Mouse (Mus musculus) midbrain, embryonic 16.5 days (tissue): ENCODE results near the gene Mia3. TPM values are rescaled to one million over a fixed set of nuclear protein-coding genes. Genes with fewer than 3 reads are reported as not detected.
"Not testable (repeated sequence)": the region's sequence is repeated elsewhere in the genome, so short reads cannot be mapped to it uniquely, and the experiment has no call there.

Source experiments
- ATAC-seq: fragments of 200-750 bp; cut with Nextera tagmentation; 2 replicates; pipeline ENCODE4 v1.8.0; 2017; ENCODE audit warnings: moderate TSS enrichment
- H3K27ac ChIP-seq: fragments of 300-500 bp; sonication (generic); 2 replicates; pipeline ENCODE4 v1.5.1; 2014; ENCODE audit warnings: mild to moderate bottlenecking, low read length, mixed read lengths
- H3K27me3 ChIP-seq: fragments of 300-500 bp; sonication (generic); 2 replicates; pipeline ENCODE4 v1.6.1; 2014; ENCODE audit warnings: low read depth, low read length, mixed read lengths; ENCODE audit not compliant: control insufficient read depth, insufficient read depth
- H3K36me3 ChIP-seq: fragments of 300-500 bp; sonication (generic); 2 replicates; pipeline ENCODE4 v1.6.1; 2014; ENCODE audit warnings: mild to moderate bottlenecking, low read length, moderate library complexity, mixed read lengths; ENCODE audit not compliant: control insufficient read depth, insufficient read depth
- H3K4me1 ChIP-seq: fragments of 300-500 bp; sonication (generic); 2 replicates; pipeline ENCODE4 v1.6.1; 2014; ENCODE audit warnings: mild to moderate bottlenecking, low read length, mixed read lengths; ENCODE audit not compliant: control insufficient read depth, insufficient read depth
- H3K4me2 ChIP-seq: fragments of 300-500 bp; sonication (generic); 2 replicates; pipeline ENCODE4 v1.6.1; 2014; ENCODE audit warnings: mild to moderate bottlenecking, low read length, mixed read lengths
- H3K4me3 ChIP-seq: fragments of 300-500 bp; sonication (generic); 2 replicates; pipeline ENCODE4 v1.5.1; 2014; ENCODE audit warnings: low read depth, mild to moderate bottlenecking, low read length, moderate library complexity, mixed read lengths
- H3K9ac ChIP-seq: fragments of 300-500 bp; sonication (generic); 2 replicates; pipeline ENCODE4 v1.6.1; 2014; ENCODE audit warnings: low read depth, low read length, mixed read lengths
- H3K9me3 ChIP-seq: fragments of 300-500 bp; sonication (generic); replicated peaks from 2 replicates; pipeline ENCODE4 v1.6.1; 2014; ENCODE audit warnings: mild to moderate bottlenecking, low read length, mixed read lengths; ENCODE audit not compliant: control insufficient read depth, poor library complexity, severe bottlenecking
- WGBS: fragments of 180-500 bp; shearing (Covaris S2); extraction: QIAGEN DNeasy Blood & Tissue Kit; methylation state at CpG from one replicate; pipeline ENCODE4 v1.1.7; 2014; 5-methylcytosine and 5-hydroxymethylcytosine counted together
- polyA plus RNA-seq: library from polyadenylated mRNA; unstranded; fragments of >200 nt; fragmentation: Nextera tagmentation; extraction: Ambion mirVana; gene quantifications from 2 replicates; pipeline ENCODE4 v1.2.1, GENCODE M21; 2015

Mia3 gene
- polyA plus RNA-seq, 1 experiment from 2014 or later = 116 TPM

DNA sequence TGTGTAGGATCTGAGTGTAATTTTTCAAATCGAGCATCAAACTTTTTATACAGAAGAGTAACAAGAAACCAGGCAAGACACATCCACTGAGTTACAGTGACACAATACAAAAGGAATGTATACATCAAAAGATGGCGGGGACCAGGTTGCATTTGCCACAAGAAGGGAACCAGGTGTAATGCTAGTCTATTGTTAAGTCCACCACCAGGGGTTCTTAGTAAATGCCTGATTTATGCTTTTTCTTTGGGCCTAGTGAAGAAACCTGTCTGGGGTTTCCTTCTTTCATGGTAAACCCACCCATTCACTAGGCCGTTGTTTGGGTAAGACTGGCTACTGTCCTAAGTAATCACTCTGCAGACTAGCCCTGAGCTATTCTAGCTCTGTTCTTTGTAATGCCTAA, 10.0 kb upstream of the Mia3 start:
- not testable (repeated sequence) for H3K4me2 ChIP-seq, H3K36me3 ChIP-seq, H3K9me3 ChIP-seq, ATAC-seq, H3K4me1 ChIP-seq, H3K27ac ChIP-seq, H3K9ac ChIP-seq, H3K4me3 ChIP-seq
- 93% methylated on average over 3 of the region's 3 CpGs for WGBS
- H3K27me3 ChIP-seq = peaks cover 13% of the 10 kb centered on the region

DNA sequence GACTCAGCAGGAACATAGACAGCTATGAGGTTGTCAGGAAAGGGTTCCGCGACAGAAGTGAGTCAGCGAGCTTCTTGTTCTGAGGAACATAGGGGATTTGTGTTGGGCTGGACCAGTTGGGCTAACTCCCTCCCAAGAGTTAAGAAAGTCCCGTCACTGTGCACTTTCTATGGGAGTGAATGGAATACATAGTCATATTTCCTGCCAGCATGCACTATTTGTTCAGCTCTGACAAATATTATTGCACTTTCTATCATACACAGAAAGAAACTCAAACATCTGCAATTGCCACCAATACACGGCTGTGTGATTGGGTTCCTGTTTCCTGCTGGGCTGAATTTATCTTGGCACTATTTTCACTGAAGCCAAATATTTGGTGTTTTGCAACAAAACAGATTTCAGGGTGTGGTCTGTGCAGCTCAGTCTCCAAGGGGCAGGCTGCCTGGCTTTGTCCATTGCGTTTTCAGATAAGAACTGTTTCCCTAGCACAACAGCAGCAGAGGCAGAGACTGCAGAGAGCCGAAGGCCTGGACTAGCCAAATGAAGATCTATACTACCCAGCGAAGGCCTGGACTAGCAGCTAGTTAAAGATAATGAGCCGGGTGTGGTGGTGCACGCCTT, 9.1 kb upstream of the Mia3 start:
- WGBS = 86% methylated on average over 10 of the region's 10 CpGs

DNA sequence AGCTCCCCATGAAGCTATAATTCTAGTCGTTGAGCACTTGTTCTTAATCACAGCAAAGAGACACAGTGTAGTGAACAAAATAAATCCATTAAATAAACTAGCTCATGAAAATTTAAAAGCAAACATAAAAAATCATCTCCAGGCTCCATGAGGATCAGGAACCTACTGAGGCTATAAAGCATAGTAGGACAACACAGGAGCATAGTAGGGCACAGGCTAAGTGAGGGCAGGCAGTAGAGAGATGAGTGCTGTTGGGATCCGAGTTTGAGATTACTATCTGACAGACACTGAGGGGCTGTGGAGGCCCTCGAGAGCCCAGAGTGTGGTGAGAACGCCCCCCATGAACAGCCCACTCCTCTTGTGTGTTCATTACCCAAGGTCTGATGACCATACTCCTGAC, 7.7 kb upstream of the Mia3 start:
- Histone ChIP-seq H3K4me2 (no peak overlapping the region), H3K9me3 (no peaks in the 10 kb centered on the region), H3K4me3 (no peak overlapping the region), H3K9ac (no peak overlapping the region), H3K27me3 (peaks cover 4% of the 10 kb centered on the region), H3K4me1 (no peaks in the 10 kb centered on the region), H3K27ac (no peak overlapping the region), H3K36me3 (no peaks in the 10 kb centered on the region)
- WGBS = 80% methylated on average over 4 of the region's 4 CpGs
- ATAC-seq = no peak

More for the DNA sequence above, 9.1 kb upstream of the Mia3 start:
- H3K27ac ChIP-seq = no peak overlapping the region
- no peaks in the 10 kb centered on the region for H3K4me1 ChIP-seq
- no peak for ATAC-seq
- H3K9ac ChIP-seq = no peak overlapping the region
- H3K9me3 ChIP-seq = no peaks in the 10 kb centered on the region
- no peak overlapping the region for H3K4me2 ChIP-seq
- no peaks in the 10 kb centered on the region for H3K36me3 ChIP-seq
- peaks cover 9% of the 10 kb centered on the region for H3K27me3 ChIP-seq
- no peak overlapping the region for H3K4me3 ChIP-seq

DNA sequence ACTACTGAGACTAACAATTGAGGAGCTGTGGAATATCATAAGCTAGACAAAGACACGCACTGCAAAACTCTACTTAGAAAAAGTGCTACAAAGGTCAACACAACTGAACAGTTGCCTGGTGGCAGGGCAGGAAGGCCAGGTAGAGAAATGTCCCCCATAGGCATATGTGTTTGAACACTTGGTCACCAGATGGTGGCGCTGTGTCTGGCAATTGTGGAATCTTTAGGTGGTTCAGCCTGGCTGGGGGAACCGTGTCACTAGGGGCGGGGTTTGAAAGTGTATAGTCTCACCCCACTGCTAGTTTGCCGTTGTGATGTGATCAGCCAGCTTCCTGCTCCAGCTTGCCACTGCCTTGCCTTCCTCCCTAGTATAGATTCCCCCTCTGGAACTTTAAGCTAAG, 5.4 kb upstream of the Mia3 start:
- no peak for ATAC-seq
- Histone ChIP-seq H3K27me3 (no peaks in the 10 kb centered on the region; the same call in 1 of the 2 replicates), H3K27ac (no peak overlapping the region), H3K4me2 (no peak overlapping the region), H3K9me3 (no peaks in the 10 kb centered on the region), H3K4me3 (no peak overlapping the region), H3K4me1 (0 out of 2 replicates have a peak, but pooled peaks cover 3% of the 10 kb centered on the region), H3K9ac (no peak overlapping the region), H3K36me3 (no peaks in the 10 kb centered on the region)
- WGBS = 85% methylated on average over 5 of the region's 5 CpGs

DNA sequence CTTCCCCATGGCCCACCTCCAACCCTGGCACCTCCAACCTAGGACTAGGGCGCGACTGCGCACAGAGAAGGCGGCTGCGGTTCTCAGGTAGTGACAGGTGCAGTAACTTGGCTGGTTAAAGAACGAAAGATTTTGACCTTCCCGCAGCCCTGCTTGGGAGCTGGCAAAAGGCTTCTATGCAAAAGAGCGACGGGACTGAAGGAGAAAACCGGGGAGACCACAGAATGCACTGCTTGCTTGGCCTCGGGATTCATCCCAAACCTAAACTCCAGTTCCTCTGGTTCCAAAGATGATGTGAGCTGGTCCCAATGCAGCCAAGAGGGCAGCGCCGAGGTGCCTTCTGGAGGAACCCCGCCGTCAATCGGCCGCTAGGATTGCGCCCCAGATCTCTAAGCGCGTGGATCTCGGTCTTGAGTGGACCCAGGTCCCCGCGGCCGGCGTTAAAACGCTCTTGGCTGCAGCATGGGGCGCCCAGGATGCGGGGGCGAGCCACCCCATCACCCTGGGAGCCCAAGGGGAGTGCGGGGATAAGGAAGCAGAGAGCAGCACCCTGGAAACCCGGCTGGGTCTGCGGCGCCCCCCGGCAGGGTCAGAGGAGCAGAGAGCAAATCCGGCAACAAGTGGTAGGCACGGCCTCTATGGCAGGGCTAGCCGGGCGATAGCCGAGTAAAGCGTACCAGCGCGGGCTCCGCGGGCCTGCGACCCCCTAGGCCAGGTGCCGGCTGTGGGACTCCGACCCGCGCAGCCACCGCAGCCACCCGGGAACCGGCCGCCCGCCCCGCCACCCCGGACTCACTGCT, 552 bp downstream of the Mia3 start:
- Histone ChIP-seq H3K27ac (peak overlapping the region; percentile 79), H3K36me3 (peaks cover 4% of the 10 kb centered on the region; the same call in 1 of the 2 replicates), H3K27me3 (no peaks in the 10 kb centered on the region; the same call in 1 of the 2 replicates), H3K4me3 (peak overlapping the region; percentile 92), H3K9ac (peak overlapping the region; percentile 85), H3K4me2 (peak overlapping the region; percentile 95), H3K9me3 (no peaks in the 10 kb centered on the region), H3K4me1 (peaks cover 16% of the 10 kb centered on the region)
- ATAC-seq = peak; percentile 86
- 2% methylated on average over 54 of the region's 56 CpGs for WGBS

DNA sequence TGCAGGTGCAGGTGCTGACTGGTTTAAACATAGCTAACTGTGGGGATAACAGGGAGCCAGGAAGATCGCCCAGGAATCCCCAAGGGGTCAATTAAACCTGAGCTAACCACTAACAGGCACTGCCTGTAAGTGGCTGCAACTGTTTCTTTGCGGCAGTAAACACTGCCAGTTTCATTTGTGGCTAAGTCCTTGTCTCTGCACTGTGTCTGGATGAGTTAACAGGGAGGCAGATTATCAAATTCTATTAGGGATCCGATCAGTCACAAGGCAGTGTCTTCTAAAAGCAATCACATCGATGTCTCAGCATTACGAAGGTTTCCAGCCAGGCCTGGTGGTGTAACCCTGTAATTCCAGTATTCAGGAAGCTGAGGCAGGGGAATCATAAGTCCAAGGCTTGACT, 3.0 kb downstream of the Mia3 start:
- no peaks in the 10 kb centered on the region for H3K27me3 ChIP-seq
- H3K9ac ChIP-seq = no peak overlapping the region
- no peaks in the 10 kb centered on the region for H3K9me3 ChIP-seq
- ATAC-seq = no peak
- WGBS = 84% methylated on average over 5 of the region's 5 CpGs
- H3K4me1 ChIP-seq = peaks cover 16% of the 10 kb centered on the region
- peaks cover 11% of the 10 kb centered on the region for H3K36me3 ChIP-seq
- no peak overlapping the region for H3K4me2 ChIP-seq
- H3K4me3 ChIP-seq = no peak overlapping the region
- H3K27ac ChIP-seq = no peak overlapping the region

DNA sequence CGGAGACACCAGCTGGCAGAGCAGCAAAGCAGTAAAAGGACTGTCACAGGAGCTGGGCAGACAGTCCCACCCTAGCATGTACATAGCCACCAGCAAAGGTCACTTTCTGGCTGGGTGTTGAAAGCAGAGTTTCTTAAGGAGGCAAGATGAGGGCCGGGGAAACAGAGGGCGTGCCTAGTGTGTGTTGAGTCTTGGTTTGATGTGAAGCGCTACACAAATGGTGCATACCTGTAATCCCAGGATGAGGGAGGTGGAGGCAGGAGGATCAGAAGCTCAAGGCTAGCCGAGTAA, 5.8 kb downstream of the Mia3 start:
- H3K36me3 ChIP-seq = peaks cover 20% of the 10 kb centered on the region
- 96% methylated on average over 5 of the region's 5 CpGs for WGBS

DNA sequence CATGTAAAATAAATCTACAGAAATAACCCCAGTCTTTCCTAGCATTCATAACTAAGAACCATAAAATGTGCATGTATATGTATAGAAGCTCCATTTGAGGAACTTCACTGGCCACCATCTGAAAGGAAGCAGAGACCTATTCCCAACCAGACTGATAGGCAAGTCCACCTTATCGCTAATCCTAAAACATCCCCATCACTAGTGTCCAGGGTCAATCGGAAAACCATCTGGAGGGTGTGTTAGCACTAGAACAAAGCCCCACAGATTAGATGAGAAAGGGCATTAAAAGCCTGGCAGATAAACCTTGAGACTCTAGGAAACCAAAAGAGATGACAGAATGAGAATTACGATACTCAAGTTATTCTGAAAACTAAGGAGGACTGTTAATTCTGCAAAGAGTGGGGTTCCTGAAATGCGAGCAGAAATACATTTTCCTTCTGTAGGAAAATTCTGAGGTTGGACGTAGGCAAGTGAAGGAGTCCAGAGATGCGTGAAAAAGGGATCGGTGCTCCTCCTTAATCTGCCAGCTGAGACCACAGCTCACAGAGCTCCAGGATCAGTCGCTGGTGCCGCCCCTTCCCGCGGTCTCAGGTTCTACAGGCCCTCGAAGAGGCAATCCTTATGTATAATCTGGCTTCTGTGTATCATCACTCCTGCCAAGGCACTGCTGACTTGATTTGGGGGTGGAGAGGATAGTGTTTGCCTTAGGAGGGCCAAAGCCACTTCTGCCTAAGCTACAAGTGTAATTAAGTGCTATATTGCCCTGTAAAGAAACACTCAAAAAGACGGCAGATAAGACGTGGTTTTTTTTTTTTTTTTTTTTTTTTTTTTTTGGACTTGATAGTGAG, 6.4 kb downstream of the Mia3 start:
- H3K36me3 ChIP-seq = peaks cover 23% of the 10 kb centered on the region

More for the DNA sequence above, 5.8 kb downstream of the Mia3 start:
- Histone ChIP-seq H3K4me1 (peaks cover 11% of the 10 kb centered on the region), H3K4me3 (no peak overlapping the region), H3K9ac (no peak overlapping the region), H3K9me3 (no peaks in the 10 kb centered on the region), H3K27me3 (no peaks in the 10 kb centered on the region), H3K4me2 (no peak overlapping the region), H3K27ac (no peak overlapping the region)
- no peak for ATAC-seq

DNA sequence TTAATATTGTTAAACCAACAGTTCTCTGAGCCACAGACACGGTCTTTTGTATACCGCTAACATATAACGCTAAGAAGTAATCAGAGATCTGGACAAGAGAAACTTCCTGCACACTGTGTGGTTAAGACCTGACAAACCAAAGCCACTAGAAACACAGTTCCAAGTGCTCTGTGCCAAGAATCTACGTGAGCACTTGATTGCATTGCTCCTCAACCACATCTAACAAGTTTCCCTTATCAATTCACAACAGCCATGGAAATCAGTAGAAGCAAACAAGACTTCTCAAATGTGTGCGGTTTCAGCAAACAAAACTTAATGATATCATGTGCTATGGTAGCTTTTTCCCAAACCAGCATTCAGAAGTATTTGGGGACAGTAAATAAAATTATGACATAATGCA, 7.1 kb downstream of the Mia3 start:
- H3K4me3 ChIP-seq = no peak overlapping the region
- no peak for ATAC-seq
- no peaks in the 10 kb centered on the region for H3K4me1 ChIP-seq
- H3K4me2 ChIP-seq = no peak overlapping the region
- H3K27ac ChIP-seq = no peak overlapping the region
- peaks cover 28% of the 10 kb centered on the region for H3K36me3 ChIP-seq
- WGBS = 96% methylated on average over 5 of the region's 5 CpGs
- no peaks in the 10 kb centered on the region for H3K9me3 ChIP-seq
- H3K27me3 ChIP-seq = no peaks in the 10 kb centered on the region
- no peak overlapping the region for H3K9ac ChIP-seq

More for the DNA sequence above, 6.4 kb downstream of the Mia3 start:
- no peak overlapping the region for H3K4me3 ChIP-seq
- no peak overlapping the region for H3K4me2 ChIP-seq
- ATAC-seq = no peak
- no peaks in the 10 kb centered on the region for H3K27me3 ChIP-seq
- H3K9me3 ChIP-seq = no peaks in the 10 kb centered on the region
- H3K4me1 ChIP-seq = peaks cover 6% of the 10 kb centered on the region
- no peak overlapping the region for H3K27ac ChIP-seq
- WGBS = 86% methylated on average over 14 of the region's 14 CpGs
- H3K9ac ChIP-seq = no peak overlapping the region
